Mouse (Mus musculus) midbrain, embryonic 14.5 days (tissue): Measurements from ENCODE around the gene Cyp3a57. TPM values are rescaled to one million over a fixed set of nuclear protein-coding genes. Genes with fewer than 3 reads are reported as not detected.
"Not testable (repeated sequence)": the region's sequence is repeated elsewhere in the genome, so short reads cannot be mapped to it uniquely, and the experiment has no call there.

Source experiments
- ATAC-seq: fragments of 200-750 bp; cut with Nextera tagmentation; 2 replicates; pipeline ENCODE4 v1.8.0; 2017; ENCODE audit warnings: moderate number of reproducible peaks, moderate library complexity; ENCODE audit not compliant: low FRiP score, low TSS enrichment
- DNase-seq: peaks from one replicate; pipeline ENCODE4 v3.0.0-alpha.2; 2015
- H3K27ac ChIP-seq: fragments of 300-500 bp; sonication (generic); replicated peaks from 2 replicates; pipeline ENCODE4 v1.5.1; 2014; ENCODE audit warnings: mild to moderate bottlenecking, low read depth, low read length, moderate library complexity
- H3K27me3 ChIP-seq: fragments of 300-500 bp; sonication (generic); 2 replicates; pipeline ENCODE4 v1.6.1; 2014; ENCODE audit warnings: low read length, control low read depth, mixed read lengths; ENCODE audit not compliant: control insufficient read depth, insufficient read depth
- H3K36me3 ChIP-seq: fragments of 300-500 bp; sonication (generic); 2 replicates; pipeline ENCODE4 v1.6.1; 2014; ENCODE audit warnings: low read length, control low read depth; ENCODE audit not compliant: control insufficient read depth, insufficient read depth
- H3K4me1 ChIP-seq: fragments of 300-500 bp; sonication (generic); 2 replicates; pipeline ENCODE4 v1.6.1; 2014; ENCODE audit warnings: mild to moderate bottlenecking, antibody characterized with exemption, low read length, control low read depth; ENCODE audit not compliant: control insufficient read depth, insufficient read depth
- H3K4me2 ChIP-seq: fragments of 300-500 bp; sonication (generic); 2 replicates; pipeline ENCODE4 v1.6.1; 2014; ENCODE audit warnings: mild to moderate bottlenecking, low read length, moderate library complexity
- H3K4me3 ChIP-seq: fragments of 300-500 bp; sonication (generic); replicated peaks from 2 replicates; pipeline ENCODE4 v1.5.1; 2014; ENCODE audit warnings: low read depth, low read length
- H3K9ac ChIP-seq: fragments of 300-500 bp; sonication (generic); replicated peaks from 2 replicates; pipeline ENCODE4 v1.6.1; 2014; ENCODE audit warnings: mild to moderate bottlenecking, low read length, moderate library complexity
- H3K9me3 ChIP-seq: fragments of 300-500 bp; sonication (generic); 2 replicates; pipeline ENCODE4 v1.6.1; 2016; ENCODE audit warnings: low read length, control low read depth, mixed read lengths; ENCODE audit not compliant: control insufficient read depth
- WGBS: fragments of 180-500 bp; shearing (Covaris S2); extraction: QIAGEN DNeasy Blood & Tissue Kit; methylation state at CpG from one replicate; pipeline ENCODE4 v1.1.7; 2014; 5-methylcytosine and 5-hydroxymethylcytosine counted together
- polyA plus RNA-seq: library from polyadenylated mRNA; unstranded; fragments of >200 nt; fragmentation: Nextera tagmentation; extraction: Ambion mirVana; gene quantifications from 2 replicates; pipeline ENCODE4 v1.2.1, GENCODE M21; 2014

Gene Cyp3a57
- polyA plus RNA-seq = not detected in 2 replicates

DNA sequence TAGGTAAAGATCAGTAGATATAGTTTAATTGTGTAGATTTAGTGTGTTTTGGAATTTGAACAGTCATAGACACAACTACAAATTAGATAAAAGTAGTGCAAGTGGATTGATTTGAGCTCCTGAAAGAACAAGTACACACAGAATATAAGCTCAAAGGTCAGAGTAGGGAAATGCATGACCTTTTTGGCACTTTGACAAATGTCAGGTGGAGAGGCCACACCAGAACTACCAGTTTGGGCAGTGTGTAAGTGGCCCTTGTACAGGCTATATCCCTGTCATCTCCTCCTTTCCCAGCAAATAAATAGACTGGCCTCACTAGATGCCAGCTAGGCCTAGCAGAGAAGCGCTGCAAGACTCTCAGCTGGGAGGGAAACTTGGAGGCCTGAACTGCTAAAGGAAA, at the start of gene Cyp3a57:
Gene Cyp3a57, plus strand, starts transcription at position 339 of the 400 bp plus-strand sequence.
- H3K4me2 ChIP-seq = no peak within 1 kb of the TSS
- no peak for ATAC-seq
- no peak within 1 kb of the TSS for H3K27ac ChIP-seq
- H3K4me3 ChIP-seq = no peak within 1 kb of the TSS
- H3K4me1 ChIP-seq = no peaks in the 10 kb centered on the region
- no peaks in the 10 kb centered on the region for H3K27me3 ChIP-seq
- no peak within 1 kb of the TSS for H3K9ac ChIP-seq
- WGBS = 94% methylated on average over 1 of the region's 1 CpGs
- 0 out of 2 replicates have a peak, but pooled peaks cover 2% of the 10 kb centered on the region for H3K9me3 ChIP-seq
- no peak for DNase-seq
- no peaks in the 10 kb centered on the region for H3K36me3 ChIP-seq

DNA sequence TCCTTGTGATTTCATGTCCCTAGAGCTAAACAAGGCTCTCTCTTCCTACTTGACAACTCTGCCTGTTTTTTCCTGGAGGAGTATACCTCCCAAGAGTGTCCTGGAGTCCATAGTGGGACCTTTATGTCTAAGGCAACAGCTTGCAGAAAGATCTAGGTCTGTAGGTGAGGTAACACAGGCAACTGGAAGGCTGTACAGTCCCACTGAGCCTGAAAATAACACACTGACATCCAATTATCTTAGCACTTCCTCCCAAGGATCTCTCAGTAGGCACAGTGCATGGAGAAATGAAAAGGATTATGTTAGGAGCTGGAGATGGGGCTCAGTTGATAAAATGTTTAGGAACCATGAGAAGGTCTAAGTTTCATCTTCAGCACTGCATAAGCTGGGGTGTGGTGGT, 44.6 kb upstream of the Cyp3a57 start:
- no peak overlapping the region for H3K4me2 ChIP-seq

DNA sequence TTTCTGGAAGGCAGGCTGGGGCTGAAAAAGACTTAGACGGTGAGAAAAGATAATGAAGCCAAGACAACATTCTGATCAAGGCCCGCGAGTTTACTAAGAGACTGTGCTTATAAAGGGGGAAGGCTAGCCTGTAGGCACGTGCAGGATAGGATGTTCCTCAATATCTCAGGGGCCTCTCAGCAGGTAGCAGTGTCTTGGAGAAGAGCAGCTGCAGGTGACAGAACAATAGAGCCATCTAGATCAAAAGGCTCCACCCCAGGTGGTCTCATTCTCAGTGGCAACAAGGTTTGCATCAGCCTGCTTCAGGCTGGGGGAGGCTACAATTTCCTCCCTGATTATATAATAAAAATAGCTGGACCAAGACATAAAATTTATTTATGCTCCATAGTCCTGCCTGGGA, 43.3 kb upstream of the Cyp3a57 start:
- H3K36me3 ChIP-seq, H3K27ac ChIP-seq, H3K9ac ChIP-seq, H3K4me2 ChIP-seq, ATAC-seq, DNase-seq, H3K4me1 ChIP-seq, H3K9me3 ChIP-seq, H3K27me3 ChIP-seq, H3K4me3 ChIP-seq: not testable (repeated sequence)
- 66% methylated on average over 4 of the region's 4 CpGs for WGBS

More for the DNA sequence above, 44.6 kb upstream of the Cyp3a57 start:
- Histone ChIP-seq H3K9me3 (no peaks in the 10 kb centered on the region), H3K9ac (no peak overlapping the region), H3K27me3 (no peaks in the 10 kb centered on the region), H3K4me3 (no peak overlapping the region), H3K36me3 (0 out of 2 replicates have a peak, but pooled peaks cover 3% of the 10 kb centered on the region), H3K27ac (no peak overlapping the region), H3K4me1 (no peaks in the 10 kb centered on the region)
- ATAC-seq (no peak), DNase-seq (no peak)

DNA sequence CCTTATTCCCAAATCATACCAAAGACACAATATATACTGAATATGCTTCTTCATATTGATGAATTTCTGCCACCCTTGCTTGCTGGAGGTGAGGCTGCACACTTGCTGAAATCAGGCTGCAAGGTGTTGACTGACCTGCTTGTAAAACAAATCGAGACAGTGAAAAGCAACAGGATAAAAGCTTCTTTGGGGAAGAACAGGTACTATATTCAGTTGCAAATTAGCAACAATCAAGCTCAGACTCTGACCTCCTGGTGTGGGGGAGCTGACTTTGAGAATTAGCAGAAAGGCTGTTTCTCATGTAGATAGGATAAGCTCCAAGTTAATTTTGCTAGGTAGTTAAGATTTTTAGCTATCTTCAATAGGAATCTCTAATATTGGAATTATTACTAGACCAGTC, 42.7 kb upstream of the Cyp3a57 start:
- no peak overlapping the region for H3K4me3 ChIP-seq
- H3K27me3 ChIP-seq = no peaks in the 10 kb centered on the region
- no peak overlapping the region for H3K4me2 ChIP-seq
- 64% methylated on average over 1 of the region's 1 CpGs for WGBS
- no peak overlapping the region for H3K9ac ChIP-seq
- ATAC-seq = no peak
- no peak for DNase-seq
- no peak overlapping the region for H3K27ac ChIP-seq
- no peaks in the 10 kb centered on the region for H3K36me3 ChIP-seq
- H3K9me3 ChIP-seq = no peaks in the 10 kb centered on the region
- H3K4me1 ChIP-seq = no peaks in the 10 kb centered on the region

DNA sequence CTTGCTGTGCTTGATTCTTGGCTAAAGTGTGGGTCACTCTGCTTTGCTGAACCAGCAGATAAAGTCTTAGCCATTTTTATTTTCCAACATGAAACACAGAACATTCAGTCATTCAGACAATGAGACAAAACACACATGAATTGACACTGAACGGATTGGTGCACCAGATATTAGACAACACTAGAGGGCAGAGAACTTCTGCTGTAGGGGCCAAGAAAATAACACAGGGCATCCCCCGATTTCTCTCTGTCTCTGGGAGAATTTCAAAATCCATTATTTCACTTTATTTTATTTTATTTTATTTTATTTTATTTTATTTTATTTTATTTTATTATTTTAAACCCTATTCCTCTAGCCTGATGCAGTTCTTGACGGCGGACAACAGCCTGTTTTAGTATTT, 38.1 kb upstream of the Cyp3a57 start:
- DNase-seq, ATAC-seq, H3K9ac ChIP-seq, H3K27me3 ChIP-seq, H3K4me1 ChIP-seq, H3K27ac ChIP-seq, H3K4me2 ChIP-seq, H3K36me3 ChIP-seq, H3K4me3 ChIP-seq, H3K9me3 ChIP-seq: not testable (repeated sequence)
- WGBS = 92% methylated on average over 4 of the region's 4 CpGs

DNA sequence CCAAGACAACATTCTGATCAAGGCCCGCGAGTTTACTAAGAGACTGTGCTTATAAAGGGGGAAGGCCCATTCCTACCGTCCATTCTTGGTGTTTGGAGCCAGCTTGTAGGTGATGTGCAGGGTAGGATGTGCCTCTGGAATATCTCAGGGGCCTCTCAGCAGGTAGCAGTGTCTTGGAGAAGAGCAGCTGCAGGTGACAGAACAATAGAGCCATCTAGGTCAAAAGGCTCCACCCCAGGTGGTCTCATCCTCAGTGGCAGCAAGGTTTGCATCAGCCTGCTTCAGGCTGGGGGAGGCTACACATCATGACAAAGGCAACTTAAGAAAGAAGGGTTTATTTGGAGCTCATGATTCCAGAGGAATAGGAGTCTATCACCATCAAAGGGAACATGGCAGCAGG, 37.3 kb upstream of the Cyp3a57 start:
- H3K9ac ChIP-seq, ATAC-seq, H3K4me1 ChIP-seq, H3K4me3 ChIP-seq, H3K27me3 ChIP-seq, H3K36me3 ChIP-seq, DNase-seq, H3K27ac ChIP-seq, H3K9me3 ChIP-seq, H3K4me2 ChIP-seq: not testable (repeated sequence)
- 80% methylated on average over 3 of the region's 3 CpGs for WGBS

DNA sequence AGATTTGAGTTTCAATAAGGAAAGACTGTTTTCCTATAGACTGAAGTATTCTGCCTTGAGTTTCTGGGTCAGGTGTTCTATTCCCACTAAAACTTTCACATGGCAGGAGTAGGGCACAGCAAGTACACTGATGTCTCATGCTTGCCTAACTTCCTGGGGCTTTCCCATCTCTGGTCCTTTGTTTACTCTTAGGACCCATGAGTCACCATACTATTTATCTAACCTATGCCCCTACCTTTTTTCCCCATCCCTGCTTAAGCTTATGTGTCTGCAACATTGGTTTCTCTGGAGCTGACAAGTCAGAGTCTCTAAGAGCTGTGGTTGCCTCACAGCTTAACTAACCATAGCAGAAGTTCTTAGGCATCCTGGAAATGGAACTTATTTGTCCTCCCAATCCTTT, 31.2 kb upstream of the Cyp3a57 start:
- Histone ChIP-seq H3K9ac (no peak overlapping the region), H3K9me3 (peaks cover 13% of the 10 kb centered on the region; the same call in 1 of the 2 replicates), H3K4me2 (no peak overlapping the region), H3K27ac (no peak overlapping the region), H3K27me3 (no peaks in the 10 kb centered on the region), H3K4me1 (no peaks in the 10 kb centered on the region), H3K4me3 (no peak overlapping the region), H3K36me3 (no peaks in the 10 kb centered on the region)
- DNase-seq = no peak
- no peak for ATAC-seq

DNA sequence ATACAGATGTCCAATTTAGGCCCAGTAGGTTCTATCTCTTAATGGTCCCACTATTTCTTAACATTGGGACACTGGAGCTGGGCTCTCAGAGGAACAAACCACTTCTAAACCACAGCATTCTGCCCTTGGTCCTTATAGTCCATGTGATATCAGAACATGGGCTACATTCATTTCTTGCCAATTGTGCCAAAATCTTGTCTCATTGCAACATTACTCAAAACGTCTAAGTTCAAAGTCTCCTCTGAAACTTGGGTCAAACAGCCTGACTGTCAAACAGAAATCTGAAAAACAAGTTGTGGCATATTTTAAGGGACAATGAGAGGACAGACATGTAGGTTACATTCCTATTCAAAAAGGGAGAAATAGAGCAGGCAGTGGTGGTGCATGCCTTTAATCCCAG, 27.9 kb upstream of the Cyp3a57 start:
- DNase-seq (no peak), ATAC-seq (no peak)
- no peaks in the 10 kb centered on the region for H3K27me3 ChIP-seq
- H3K9me3 ChIP-seq = peaks cover 13% of the 10 kb centered on the region; the same call in 1 of the 2 replicates
- no peaks in the 10 kb centered on the region for H3K36me3 ChIP-seq
- H3K4me1 ChIP-seq = no peaks in the 10 kb centered on the region
- WGBS = 91% methylated on average over 1 of the region's 1 CpGs
- H3K4me2 ChIP-seq = no peak overlapping the region
- H3K4me3 ChIP-seq = no peak overlapping the region
- no peak overlapping the region for H3K27ac ChIP-seq
- H3K9ac ChIP-seq = no peak overlapping the region

DNA sequence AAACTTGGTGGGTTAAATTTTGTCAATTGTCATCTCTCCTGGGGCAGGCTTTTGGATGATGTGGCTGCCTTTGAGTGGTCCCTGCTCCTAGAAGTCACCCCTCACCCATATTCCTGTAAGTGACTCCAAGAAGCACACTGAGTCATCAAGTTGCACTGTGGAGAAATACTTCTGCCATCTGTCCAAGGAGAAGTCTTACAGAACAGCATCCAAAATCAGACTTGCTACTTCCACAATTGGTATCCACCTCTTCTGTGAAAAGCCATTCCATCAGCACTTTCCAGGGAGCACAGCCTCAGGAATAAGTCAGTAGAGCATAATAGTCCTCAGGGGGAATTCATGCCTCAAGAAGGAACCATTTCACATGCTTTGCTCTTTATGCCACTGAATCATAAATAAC, 6.3 kb upstream of the Cyp3a57 start:
- not testable (repeated sequence) for H3K36me3 ChIP-seq, H3K9ac ChIP-seq, ATAC-seq

More for the DNA sequence above, 6.3 kb upstream of the Cyp3a57 start:
- H3K4me3 ChIP-seq, H3K4me1 ChIP-seq, H3K27me3 ChIP-seq, DNase-seq, H3K4me2 ChIP-seq, H3K27ac ChIP-seq, H3K9me3 ChIP-seq: not testable (repeated sequence)
